ENCODE assay signal across 13 mouse cellular contexts in the genomic region with DNA sequence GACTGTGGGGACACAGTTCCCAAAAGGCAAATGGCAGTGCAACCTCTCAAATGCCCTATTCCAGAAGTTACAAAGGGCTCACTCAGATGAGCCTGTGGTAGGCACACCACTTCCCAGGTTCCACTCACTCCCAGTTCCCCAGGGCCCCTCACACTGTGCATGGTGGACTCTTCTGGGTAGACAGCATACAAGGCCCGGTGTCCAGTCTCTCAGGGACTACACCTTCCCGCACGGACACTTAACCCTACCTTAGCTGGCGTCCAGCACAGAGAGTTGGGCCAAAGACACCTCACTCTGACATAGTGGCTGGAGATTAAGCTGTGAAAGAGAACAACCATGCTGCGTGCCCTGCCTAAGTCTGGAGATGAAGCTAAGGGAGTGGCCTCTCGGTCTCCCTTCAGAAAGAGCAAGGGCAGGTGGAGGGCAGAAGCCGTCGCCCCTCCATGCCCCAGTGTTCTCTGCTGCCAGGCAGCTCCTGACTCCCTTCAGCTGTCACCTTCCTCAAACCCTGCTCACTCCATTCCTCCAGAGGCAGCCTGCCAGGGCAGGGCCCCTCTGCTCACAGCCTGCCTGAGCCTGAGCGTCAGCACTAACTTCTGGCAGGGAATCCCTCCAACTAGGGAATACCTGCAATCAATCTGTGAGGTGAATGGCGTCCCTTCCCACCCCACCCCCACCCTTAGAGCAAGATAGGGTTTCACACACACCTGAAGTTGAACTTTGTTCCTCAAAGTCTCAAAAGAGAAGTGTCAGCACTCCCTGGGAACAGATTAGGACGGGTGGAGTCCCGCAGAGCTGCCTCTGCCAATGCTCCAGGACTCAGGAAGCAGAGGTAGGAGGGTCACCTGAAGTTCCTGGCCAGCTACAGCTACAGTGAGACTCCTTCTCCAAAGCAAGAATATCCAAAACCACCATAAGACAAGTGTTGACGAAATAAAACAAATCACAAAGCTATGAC. TPM values are rescaled to one million over a fixed set of nuclear protein-coding genes. Genes with fewer than 3 reads are reported as not detected.
DNase-seq lines count a peak whose midpoint lies in the region; ATAC-seq and TF ChIP-seq lines count a peak whose summit lies in the region.
"Had no signal": no experiment of that assay in that cellular context is flagged by ENCODE, and none has a peak within 500 bp of the region (broad histone marks: within the 10 kb centered on the region; RNA-seq: fewer than 3 reads in every experiment).

No protein-coding gene starts in this region.

- no peak for DNase-seq in frontal cortex, postnatal 36 days (ENCODE audit: low spot score in 2 of 2)
- no peak for DNase-seq in lung, postnatal 14 days
- no peak for DNase-seq in urinary bladder, postnatal 36 days (ENCODE audit: low spot score in 2 of 2)
- no peak for DNase-seq in ovary, postnatal 14 days (ENCODE audit: low spot score)
- no peak for DNase-seq in ovary, postnatal 10 days (ENCODE audit: low spot score)
- DNase-seq: cerebellum, adult 9-10 months; gastrocnemius, postnatal 14 days; midbrain, embryonic 14.5 days; right cerebral cortex, adult 18-20 months had no signal

- ATAC-seq in frontal cortex, adult (ENCODE audit: low TSS enrichment) = peak; percentile 10; the same call in 1 of the 2 replicates
- ATAC-seq in lung, embryonic 16.5 days (ENCODE audit: low read depth) = peak; percentile 45; the same call in 1 of the 2 replicates
- ATAC-seq in intestine, postnatal 0 days = peak; percentile 94

- H3K9me3 ChIP-seq in lung, embryonic 16.5 days (ENCODE audit: control insufficient read depth, low read length) = no peaks in the 10 kb centered on the region
- H3K9me3 ChIP-seq in intestine, postnatal 0 days (ENCODE audit: control insufficient read depth) = no peaks in the 10 kb centered on the region
- H3K9me3 ChIP-seq: neural tube, embryonic 12.5 days had no signal

- H3K4me1 ChIP-seq in lung, embryonic 16.5 days (replicated peaks; ENCODE audit: control insufficient read depth, insufficient read depth, low read length) = peaks cover 21% of the 10 kb centered on the region
- peaks cover 19% of the 10 kb centered on the region for H3K4me1 ChIP-seq in intestine, postnatal 0 days (replicated peaks; ENCODE audit: control insufficient read depth, insufficient read depth, low read length)

- WGBS in lung, embryonic 16.5 days = 52% methylated on average over 13 of the region's 13 CpGs
- 38% methylated on average over 13 of the region's 13 CpGs for WGBS in intestine, postnatal 0 days

- no peak overlapping the region for H3K4me3 ChIP-seq in lung, embryonic 16.5 days (ENCODE audit: low read length)
- H3K4me3 ChIP-seq in intestine, postnatal 0 days (ENCODE audit: low read depth, low read length) = no peak overlapping the region
- H3K4me3 ChIP-seq: neural tube, embryonic 12.5 days had no signal

- no peaks in the 10 kb centered on the region for H3K27me3 ChIP-seq in lung, embryonic 16.5 days (ENCODE audit: control insufficient read depth, insufficient read depth, low read depth, low read length)
- no peaks in the 10 kb centered on the region for H3K27me3 ChIP-seq in intestine, postnatal 0 days (replicated peaks; ENCODE audit: control insufficient read depth, insufficient read depth, low read length)

- H3K4me2 ChIP-seq in lung, embryonic 16.5 days (ENCODE audit: low read depth, low read length) = no peak overlapping the region
- peak overlapping the region; percentile 54 for H3K4me2 ChIP-seq in intestine, postnatal 0 days (replicated peaks; ENCODE audit: low read depth)
- H3K4me2 ChIP-seq: neural tube, embryonic 12.5 days had no signal

- H3K36me3 ChIP-seq in lung, embryonic 16.5 days (ENCODE audit: control insufficient read depth, insufficient read depth, low read length) = no peaks in the 10 kb centered on the region
- H3K36me3 ChIP-seq in intestine, postnatal 0 days (ENCODE audit: control insufficient read depth, insufficient read depth) = peaks cover 14% of the 10 kb centered on the region; the same call in 1 of the 2 replicates

- H3K27ac ChIP-seq in lung, embryonic 16.5 days (ENCODE audit: low read length) = no peak overlapping the region; the same call in 1 of the 2 replicates
- H3K27ac ChIP-seq in intestine, postnatal 0 days (ENCODE audit: low read depth, low read length) = peak overlapping the region; percentile 87
- H3K27ac ChIP-seq: neural tube, embryonic 12.5 days had no signal

- no peak for TF ChIP-seq CTCF in intestine, postnatal 0 days (IDR thresholded peaks at IDR 0.05; ENCODE audit: low read depth)

- no peak overlapping the region for H3K9ac ChIP-seq in lung, embryonic 16.5 days (ENCODE audit: low read length)
- H3K9ac ChIP-seq in intestine, postnatal 0 days (ENCODE audit: low read depth, low read length) = peak overlapping the region; percentile 37
- H3K9ac ChIP-seq: neural tube, embryonic 12.5 days had no signal

RNA-seq across cellular contexts. Expression of gene Sipa1l2, which starts 30.3 kb away (rescaled TPM):
- polyA plus RNA-seq in lung, embryonic 16.5 days (2015; fragmentation: Nextera tagmentation; extraction: Ambion mirVana) = 13.3 and 14.2 TPM in 2 replicates
- 4.5 and 5.3 TPM in 2 replicates for polyA plus RNA-seq in intestine, postnatal 0 days (2015; fragmentation: Nextera tagmentation; extraction: Ambion mirVana)

Comparison
In these comparisons a context has a peak if more than half of its experiments do, and no peak if none do; other contexts are left out.
1. ATAC-seq: peak in every context shown above with its lines; median percentile 94 in intestine, postnatal 0 days; 45 in lung, embryonic 16.5 days; 10 in frontal cortex, adult.